Mouse (Mus musculus): ENCODE measurements at regions not wholly inside any gene's neighbourhood (a gene's known extent, or its start where the extent isn't known, plus 50 kb on each side); places are given as distances from the start of the nearest gene placed in this dataset.

DNA sequence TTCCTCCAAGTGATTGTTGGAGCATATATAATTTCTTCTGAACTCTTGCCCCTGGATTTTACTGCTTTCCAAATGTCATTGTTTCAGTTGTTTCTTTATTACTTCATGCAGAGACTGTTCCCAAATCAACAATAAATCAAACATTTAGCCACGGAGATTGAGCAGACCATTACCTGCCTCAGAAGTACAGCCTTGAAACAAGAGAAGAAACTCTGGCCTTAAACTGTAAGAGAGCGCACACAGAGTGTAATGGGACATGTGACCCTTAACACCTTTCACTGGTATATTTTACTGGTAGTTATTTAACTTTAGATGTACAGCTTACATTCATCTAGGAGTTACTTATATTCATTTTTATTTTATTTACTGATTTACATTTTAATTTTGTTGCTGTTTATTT is 160.2 kb upstream of the Gm49339 start:
- no peak overlapping the region for H3K27ac ChIP-seq (ENCODE audit: control insufficient read depth, low read depth, low read length)
- no peaks in the 10 kb centered on the region for H3K79me2 ChIP-seq (ENCODE audit: control insufficient read depth, insufficient read depth, low read length, poor library complexity)
- H3K36me3 ChIP-seq (ENCODE audit: control insufficient read depth in 1 of 2, insufficient read depth in 2 of 2, low read length in 2 of 2): no peaks in the 10 kb centered on the region
- DNase-seq (ENCODE audit: low read depth, low spot score): no peak
- H3K4me3 ChIP-seq (ENCODE audit: control insufficient read depth in 1 of 2, insufficient read depth in 1 of 2, low read depth in 2 of 2, low read length in 2 of 2): no peak overlapping the region
- TF ChIP-seq ZKSCAN1 (IDR thresholded peaks at IDR 0.05; ENCODE audit: low read depth, low read length) (no peak), CTCF (IDR thresholded peaks at IDR 0.05 in 2 of 3, conservative IDR thresholded peaks at IDR 0.05 in 1 of 3; ENCODE audit: control insufficient read depth in 1 of 3, insufficient read depth in 1 of 3, low read depth in 2 of 3, low read length in 3 of 3, poor library complexity in 1 of 3, severe bottlenecking in 1 of 3) (no peak), E2F4 (IDR thresholded peaks at IDR 0.05; ENCODE audit: borderline replicate concordance, low read depth, low read length) (no peak), USF1 (IDR thresholded peaks at IDR 0.05; ENCODE audit: low read depth, low read length) (no peak), MAX (IDR thresholded peaks at IDR 0.05; ENCODE audit: low read length) (no peak), MEF2A (IDR thresholded peaks at IDR 0.05; ENCODE audit: extremely low read depth, insufficient replicate concordance, low read depth, low read length, poor library complexity, severe bottlenecking) (no peak), BHLHE40 (IDR thresholded peaks at IDR 0.05; ENCODE audit: borderline replicate concordance, low read depth, low read length) (no peak), ELF1 (IDR thresholded peaks at IDR 0.05; ENCODE audit: low read depth, low read length) (no peak), GABPA (IDR thresholded peaks at IDR 0.05; ENCODE audit: low read depth, low read length) (no peak), MXI1 (IDR thresholded peaks at IDR 0.05; ENCODE audit: low read depth, low read length) (no peak), MYB (IDR thresholded peaks at IDR 0.05; ENCODE audit: low read depth, low read length) (no peak), POLR2A (IDR thresholded peaks at IDR 0.05; ENCODE audit: control insufficient read depth in 1 of 2, insufficient read depth in 1 of 2, low read depth in 1 of 2, low read length in 2 of 2, poor library complexity in 1 of 2) (no peak), POLR2AphosphoS5 (IDR thresholded peaks at IDR 0.05; ENCODE audit: borderline replicate concordance, low read depth, low read length) (no peak), HCFC1 (IDR thresholded peaks at IDR 0.05; ENCODE audit: low read depth, low read length) (no peak), USF2 (IDR thresholded peaks at IDR 0.05; ENCODE audit: borderline replicate concordance in 1 of 2, insufficient read depth in 1 of 2, low read depth in 1 of 2, low read length in 2 of 2) (no peak), TCF12 (IDR thresholded peaks at IDR 0.05; ENCODE audit: low read depth, low read length) (no peak)
- no peaks in the 10 kb centered on the region for H3K27me3 ChIP-seq (ENCODE audit: control insufficient read depth in 1 of 2, insufficient read depth in 2 of 2, low read length in 2 of 2)
- H3K9me3 ChIP-seq (replicated peaks; ENCODE audit: insufficient read depth, low read length): no peaks in the 10 kb centered on the region
- H3K4me1 ChIP-seq (ENCODE audit: control insufficient read depth in 1 of 2, insufficient read depth in 2 of 2, low read length in 2 of 2): no peaks in the 10 kb centered on the region
- no peak overlapping the region for H3K9ac ChIP-seq (ENCODE audit: control insufficient read depth, low read depth, low read length, poor library complexity, severe bottlenecking)

DNA sequence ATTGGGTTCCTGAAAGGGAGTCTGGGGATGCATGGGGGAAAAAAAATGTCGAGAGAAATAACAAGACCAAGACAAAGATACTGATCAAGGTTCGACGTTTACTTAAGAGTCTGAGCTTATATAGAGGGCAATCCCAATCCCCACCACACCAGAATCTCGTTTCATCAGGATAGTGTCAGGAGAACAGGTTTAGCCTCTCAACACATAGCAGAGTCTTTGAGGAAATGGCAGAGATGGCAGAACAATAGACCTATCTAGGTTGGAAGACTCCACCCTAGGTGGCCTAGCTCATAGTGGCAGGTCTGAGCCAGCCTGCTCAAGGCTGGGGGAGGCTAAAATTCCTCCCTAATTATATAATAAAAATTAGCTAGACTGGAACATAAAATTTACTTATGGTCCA is 151.6 kb upstream of the Gm49339 start:
- Histone ChIP-seq H3K27ac (ENCODE audit: control insufficient read depth, low read depth, low read length) (no peak overlapping the region), H3K36me3 (ENCODE audit: control insufficient read depth in 1 of 2, insufficient read depth in 2 of 2, low read length in 2 of 2) (no peaks in the 10 kb centered on the region), H3K79me2 (ENCODE audit: control insufficient read depth, insufficient read depth, low read length, poor library complexity) (no peaks in the 10 kb centered on the region), H3K4me1 (ENCODE audit: control insufficient read depth in 1 of 2, insufficient read depth in 2 of 2, low read length in 2 of 2) (no peaks in the 10 kb centered on the region), H3K9me3 (replicated peaks; ENCODE audit: insufficient read depth, low read length) (no peaks in the 10 kb centered on the region), H3K4me3 (ENCODE audit: control insufficient read depth in 1 of 2, insufficient read depth in 1 of 2, low read depth in 2 of 2, low read length in 2 of 2) (no peak overlapping the region), H3K9ac (ENCODE audit: control insufficient read depth, low read depth, low read length, poor library complexity, severe bottlenecking) (no peak overlapping the region), H3K27me3 (ENCODE audit: control insufficient read depth in 1 of 2, insufficient read depth in 2 of 2, low read length in 2 of 2) (no peaks in the 10 kb centered on the region)
- TF ChIP-seq NRF1 (IDR thresholded peaks at IDR 0.05; ENCODE audit: insufficient read depth, low read depth, low read length, poor library complexity, severe bottlenecking) (no peak), MAFK (IDR thresholded peaks at IDR 0.05; ENCODE audit: borderline replicate concordance, low read depth, low read length) (no peak), CHD1 (IDR thresholded peaks at IDR 0.05; ENCODE audit: low read depth, low read length) (no peak), SIN3A (IDR thresholded peaks at IDR 0.05; ENCODE audit: low read length) (no peak)
- no peak for DNase-seq (ENCODE audit: low read depth, low spot score)
